Mouse (Mus musculus) thymus, adult 2 months (tissue): ENCODE measurements around the gene Dnajc11. TPM values are rescaled to one million over a fixed set of nuclear protein-coding genes. Genes with fewer than 3 reads are reported as not detected.

Source experiments
- DNase-seq: peaks from one replicate; pipeline ENCODE4 v3.0.0; 2021
- H3K27ac ChIP-seq: fragments of 200-500 bp; 2 replicates; pipeline ENCODE4 v1.5.1; 2012; ENCODE audit warnings: low read length, control low read depth; ENCODE audit not compliant: control insufficient read depth, insufficient read depth
- H3K27me3 ChIP-seq: fragments of 200-500 bp; 2 replicates; pipeline ENCODE4 v1.6.1; 2012; ENCODE audit warnings: mild to moderate bottlenecking, low read length, moderate library complexity, mixed read lengths; ENCODE audit not compliant: control insufficient read depth, insufficient read depth
- H3K36me3 ChIP-seq: fragments of 200-500 bp; 2 replicates; pipeline ENCODE4 v1.6.1; 2012; ENCODE audit warnings: mild to moderate bottlenecking, low read length, moderate library complexity; ENCODE audit not compliant: control insufficient read depth, insufficient read depth
- H3K4me1 ChIP-seq: fragments of 200-500 bp; replicated peaks from 2 replicates; pipeline ENCODE4 v1.6.1; 2012; ENCODE audit warnings: low read length; ENCODE audit not compliant: control insufficient read depth, insufficient read depth
- H3K4me3 ChIP-seq: fragments of 200-500 bp; 2 replicates; pipeline ENCODE4 v1.5.1; 2012; ENCODE audit warnings: mild to moderate bottlenecking, low read length, control low read depth, moderate library complexity; ENCODE audit not compliant: control insufficient read depth, insufficient read depth
- CTCF ChIP-seq: fragments of 200-500 bp; IDR thresholded peaks from 2 replicates; pipeline ENCODE4 v1.5.1; 2012; ENCODE audit warnings: mild to moderate bottlenecking, control low read depth, low read length, moderate library complexity, borderline replicate concordance; ENCODE audit not compliant: control insufficient read depth, poor library complexity, insufficient read depth; ENCODE audit errors: extremely low read depth
- POLR2A ChIP-seq: fragments of 200-500 bp; IDR thresholded peaks from 2 replicates; pipeline ENCODE4 v1.6.1; 2012; ENCODE audit warnings: mild to moderate bottlenecking, low read length, control low read depth, moderate library complexity; ENCODE audit not compliant: control insufficient read depth, poor library complexity, insufficient read depth; ENCODE audit errors: extremely low read depth
- WGBS: fragments of 180-500 bp; shearing (Covaris S2); methylation state at CpG from one replicate; pipeline ENCODE4 v1.1.7; 2018; 5-methylcytosine and 5-hydroxymethylcytosine counted together
- polyA plus RNA-seq: library from polyadenylated mRNA; depleted of rRNA; stranded (reverse); fragments of >200 nt; gene quantifications from 2 replicates; pipeline ENCODE4 v1.2.3, GENCODE M21; 2012

Gene Dnajc11
- polyA plus RNA-seq, 1 experiment, result 61.4 TPM

- 97% methylated on average over 26 of the region's 26 CpGs for WGBS
- peaks cover 11% of the 10 kb centered on the region for H3K36me3 ChIP-seq
- DNase-seq, result no peak
- TF ChIP-seq POLR2A, result no peak
- no peak for TF ChIP-seq CTCF
- H3K4me1 ChIP-seq, result no peaks in the 10 kb centered on the region
- H3K27ac ChIP-seq, result no peak overlapping the region
- H3K27me3 ChIP-seq, result no peaks in the 10 kb centered on the region
- H3K4me3 ChIP-seq, result no peak overlapping the region
These were observed 34.9 kb downstream of the Dnajc11 start for GRCm38 (mm10) chr4:151968204-151968921.

GRCm38 (mm10) chr4:151972221-151972967 lies 38.9 kb downstream of the Dnajc11 start:
- Histone ChIP-seq H3K36me3 (peaks cover 3% of the 10 kb centered on the region), H3K4me1 (no peaks in the 10 kb centered on the region), H3K4me3 (no peak overlapping the region), H3K27me3 (no peaks in the 10 kb centered on the region), H3K27ac (no peak overlapping the region)
- TF ChIP-seq CTCF (peak; percentile 31; the same call in 1 of the 2 replicates), POLR2A (no peak)
- DNase-seq, result peak; percentile 38
- WGBS, result 88% methylated on average over 10 of the region's 10 CpGs

- Histone ChIP-seq H3K36me3 (no peaks in the 10 kb centered on the region; the same call in 1 of the 2 replicates), H3K4me3 (no peak overlapping the region), H3K27ac (no peak overlapping the region), H3K4me1 (peaks cover 4% of the 10 kb centered on the region), H3K27me3 (no peaks in the 10 kb centered on the region)
- WGBS, result 97% methylated on average over 3 of the region's 3 CpGs
- DNase-seq, result peak; percentile 39
- TF ChIP-seq POLR2A (no peak), CTCF (no peak)
These were observed 42.0 kb downstream of the Dnajc11 start for GRCm38 (mm10) chr4:151975441-151975840.

- Histone ChIP-seq H3K36me3 (no peaks in the 10 kb centered on the region; the same call in 1 of the 2 replicates), H3K27ac (no peak overlapping the region), H3K4me1 (peaks cover 4% of the 10 kb centered on the region), H3K4me3 (no peak overlapping the region), H3K27me3 (no peaks in the 10 kb centered on the region)
- 45% methylated on average over 10 of the region's 10 CpGs for WGBS
- TF ChIP-seq POLR2A (no peak), CTCF (peak; percentile 89)
- peak; percentile 87 for DNase-seq
These were observed 44.3 kb downstream of the Dnajc11 start for GRCm38 (mm10) chr4:151977748-151978147.

- Histone ChIP-seq H3K4me3 (no peak overlapping the region), H3K4me1 (peaks cover 4% of the 10 kb centered on the region), H3K36me3 (no peaks in the 10 kb centered on the region), H3K27me3 (no peaks in the 10 kb centered on the region), H3K27ac (no peak overlapping the region)
- 89% methylated on average over 8 of the region's 8 CpGs for WGBS
- TF ChIP-seq POLR2A, result no peak
- DNase-seq, result no peak
These were observed 47.2 kb downstream of the Dnajc11 start for GRCm38 (mm10) chr4:151980699-151981098.

GRCm38 (mm10) chr4:151981363-151981762 lies 47.9 kb downstream of the Dnajc11 start:
- 26% methylated on average over 5 of the region's 5 CpGs for WGBS
- Histone ChIP-seq H3K4me1 (peaks cover 11% of the 10 kb centered on the region), H3K27ac (no peak overlapping the region), H3K4me3 (no peak overlapping the region), H3K27me3 (no peaks in the 10 kb centered on the region), H3K36me3 (no peaks in the 10 kb centered on the region)
- TF ChIP-seq CTCF, result peak; percentile 98
- TF ChIP-seq POLR2A, result no peak
- DNase-seq, result peak; percentile 78
